Mouse (Mus musculus) large intestine, adult 2 months (tissue): ENCODE results near the gene Hoxa7. TPM values are rescaled to one million over a fixed set of nuclear protein-coding genes. Genes with fewer than 3 reads are reported as not detected.

Source experiments
- DNase-seq: peaks from one replicate; pipeline ENCODE4 v3.0.0-alpha.2; 2012; ENCODE audit warnings: low read depth, low spot score
- WGBS: fragments of 180-500 bp; shearing (Covaris S2); methylation state at CpG from one replicate; pipeline ENCODE4 v1.1.7; 2018; 5-methylcytosine and 5-hydroxymethylcytosine counted together
- polyA plus RNA-seq: library from polyadenylated mRNA; depleted of rRNA; stranded (reverse); fragments of >200 nt; gene quantifications from 2 replicates; pipeline ENCODE4 v1.2.3, GENCODE M21; 2012

Hoxa7 gene
- polyA plus RNA-seq, 1 experiment, result 3.8 TPM

- no peak for DNase-seq
- 1% methylated on average over 6 of the region's 6 CpGs for WGBS
Measured at GRCm38 (mm10) chr6:52256956-52257355, 35.3 kb upstream of the Hoxa7 start.

- WGBS, result 6% methylated on average over 59 of the region's 59 CpGs
- no peak for DNase-seq
Measured at GRCm38 (mm10) chr6:52253511-52254500, 32.2 kb upstream of the Hoxa7 start.

- no peak for DNase-seq
- 15% methylated on average over 35 of the region's 35 CpGs for WGBS
Measured at GRCm38 (mm10) chr6:52252775-52253376, 31.2 kb upstream of the Hoxa7 start.

GRCm38 (mm10) chr6:52252016-52252774 is 30.5 kb upstream of the Hoxa7 start:
- no peak for DNase-seq
- WGBS, result 21% methylated on average over 24 of the region's 24 CpGs

- WGBS, result 14% methylated on average over 7 of the region's 7 CpGs
Measured at GRCm38 (mm10) chr6:52251177-52251879, 29.7 kb upstream of the Hoxa7 start.

GRCm38 (mm10) chr6:52249826-52250225 is 28.2 kb upstream of the Hoxa7 start:
- no peak for DNase-seq
- 27% methylated on average over 4 of the region's 4 CpGs for WGBS

More at GRCm38 (mm10) chr6:52251177-52251879, 29.7 kb upstream of the Hoxa7 start:
- no peak for DNase-seq

- WGBS, result 11% methylated on average over 16 of the region's 16 CpGs
- DNase-seq, result no peak
Measured at GRCm38 (mm10) chr6:52249415-52249738, 27.7 kb upstream of the Hoxa7 start.

GRCm38 (mm10) chr6:52248638-52249414 is 27.2 kb upstream of the Hoxa7 start:
- no peak for DNase-seq
- 9% methylated on average over 27 of the region's 27 CpGs for WGBS

GRCm38 (mm10) chr6:52247766-52248637 is 26.3 kb upstream of the Hoxa7 start:
- 6% methylated on average over 23 of the region's 23 CpGs for WGBS
- DNase-seq, result no peak

- 16% methylated on average over 3 of the region's 3 CpGs for WGBS
- no peak for DNase-seq
Measured at GRCm38 (mm10) chr6:52246916-52247315, 25.3 kb upstream of the Hoxa7 start.

- 2% methylated on average over 26 of the region's 26 CpGs for WGBS
- no peak for DNase-seq
Measured at GRCm38 (mm10) chr6:52246403-52246803, 24.7 kb upstream of the Hoxa7 start.

- DNase-seq, result no peak
- 3% methylated on average over 20 of the region's 20 CpGs for WGBS
Measured at GRCm38 (mm10) chr6:52245757-52246142, 24.1 kb upstream of the Hoxa7 start, which contains the start of gene Hoxa11. Gene Hoxa11, minus strand, starts transcription at chr6:52245810.

GRCm38 (mm10) chr6:52245040-52245756 is 23.5 kb upstream of the Hoxa7 start:
- 1% methylated on average over 71 of the region's 71 CpGs for WGBS
- DNase-seq, result no peak

- 7% methylated on average over 23 of the region's 23 CpGs for WGBS
Measured at GRCm38 (mm10) chr6:52244471-52245039, 22.9 kb upstream of the Hoxa7 start.

GRCm38 (mm10) chr6:52243681-52244121 is 22.0 kb upstream of the Hoxa7 start:
- DNase-seq, result no peak
- WGBS, result 12% methylated on average over 12 of the region's 12 CpGs

More at GRCm38 (mm10) chr6:52244471-52245039, 22.9 kb upstream of the Hoxa7 start:
- no peak for DNase-seq

GRCm38 (mm10) chr6:52242801-52243332 is 21.2 kb upstream of the Hoxa7 start:
- 48% methylated on average over 4 of the region's 4 CpGs for WGBS
- no peak for DNase-seq
